Mouse (Mus musculus) bone marrow macrophage, adult 2 months (primary cell): ENCODE measurements at regions not wholly inside any gene's neighbourhood (a gene's known extent, or its start where the extent isn't known, plus 50 kb on each side); places are given as distances from the start of the nearest gene placed in this dataset.

Experiments used
- H3K27ac ChIP-seq: 2 replicates; pipeline ENCODE4 v1.5.1; 2012; ENCODE audit warnings: low read depth, low read length; ENCODE audit not compliant: insufficient read depth
- H3K4me1 ChIP-seq: 2 replicates; pipeline ENCODE4 v1.6.1; 2012; ENCODE audit warnings: low read length; ENCODE audit not compliant: control insufficient read depth, insufficient read depth
- H3K4me3 ChIP-seq: 2 replicates; pipeline ENCODE4 v1.5.1; 2012; ENCODE audit warnings: mild to moderate bottlenecking, low read length, moderate library complexity; ENCODE audit not compliant: insufficient read depth
- CTCF ChIP-seq: IDR thresholded peaks from 2 replicates; pipeline ENCODE4 v1.5.1; 2012; ENCODE audit warnings: low read depth, mild to moderate bottlenecking, low read length, moderate library complexity
- POLR2A ChIP-seq: IDR thresholded peaks from 2 replicates; pipeline ENCODE4 v1.6.1; 2012; ENCODE audit warnings: mild to moderate bottlenecking, low read depth, low read length, borderline replicate concordance

DNA sequence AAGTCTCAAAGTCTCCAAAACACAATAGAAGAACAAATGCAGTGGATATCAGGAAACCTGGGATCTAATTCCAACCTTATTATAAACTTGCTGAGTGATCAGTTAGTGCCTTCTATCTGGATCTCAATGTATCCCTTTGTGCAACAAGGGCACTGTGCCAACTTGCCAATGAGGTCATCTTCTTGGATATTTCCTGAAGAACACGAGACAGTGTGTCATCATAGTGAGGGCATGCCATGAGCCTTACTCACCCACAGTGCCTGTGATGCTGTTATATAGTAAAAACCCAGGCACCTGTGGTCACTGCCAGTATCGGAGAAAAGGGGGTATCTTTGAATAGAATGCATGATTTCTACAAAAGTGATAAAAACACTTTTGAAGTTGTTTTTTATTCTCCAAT is 60.2 kb upstream of the Cd34 start:
- Histone ChIP-seq H3K4me1 (peaks cover 14% of the 10 kb centered on the region), H3K4me3 (no peak overlapping the region), H3K27ac (no peak overlapping the region)
- TF ChIP-seq POLR2A (no peak), CTCF (no peak)

DNA sequence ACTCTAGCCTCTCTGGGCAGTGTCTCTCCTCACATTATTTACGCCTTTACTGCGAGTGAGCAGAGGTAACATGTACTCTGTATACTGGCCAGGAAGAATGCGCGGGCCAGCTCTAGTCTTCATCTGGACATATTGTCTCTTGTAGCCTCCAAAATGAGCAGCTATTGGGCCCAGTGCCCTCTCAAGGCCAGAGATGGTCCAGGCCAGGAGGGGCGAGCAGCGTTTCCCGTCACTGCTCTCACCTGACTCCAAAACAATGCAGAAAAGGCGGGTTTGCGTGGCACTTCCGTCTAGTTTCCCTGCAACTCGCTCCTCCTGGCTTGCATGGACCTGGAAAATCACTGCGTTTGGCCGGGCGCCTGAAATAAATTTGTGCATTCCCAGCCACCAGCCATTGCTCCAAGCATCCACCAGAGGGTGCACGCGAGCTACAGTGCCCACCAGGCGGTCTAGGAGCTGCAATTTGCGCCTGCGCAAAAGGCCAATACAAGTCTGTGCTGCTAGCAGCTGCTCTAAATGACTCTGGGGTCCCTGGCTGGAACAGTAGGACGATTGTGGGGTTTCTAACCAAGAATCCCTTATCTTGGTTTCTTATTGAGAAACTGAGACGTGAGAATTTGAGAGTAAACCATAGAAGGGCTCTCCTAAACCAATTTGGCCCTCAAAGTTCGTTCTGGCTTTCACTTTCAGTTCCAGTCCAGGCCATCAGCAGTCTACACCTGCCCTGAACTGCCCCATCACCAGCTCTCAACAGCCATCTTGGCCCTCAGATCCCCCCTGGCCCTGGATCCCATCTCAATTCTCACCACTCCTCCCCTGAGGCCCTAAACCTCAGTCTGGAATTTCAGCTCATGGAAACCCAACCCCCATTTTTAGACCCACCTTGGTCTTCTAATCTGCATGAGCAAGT is 59.0 kb upstream of the Cd34 start:
- no peak overlapping the region for H3K27ac ChIP-seq
- no peak for TF ChIP-seq POLR2A
- TF ChIP-seq CTCF = peak; percentile 77
- H3K4me3 ChIP-seq = peak overlapping the region; percentile 42
- peaks cover 14% of the 10 kb centered on the region for H3K4me1 ChIP-seq

DNA sequence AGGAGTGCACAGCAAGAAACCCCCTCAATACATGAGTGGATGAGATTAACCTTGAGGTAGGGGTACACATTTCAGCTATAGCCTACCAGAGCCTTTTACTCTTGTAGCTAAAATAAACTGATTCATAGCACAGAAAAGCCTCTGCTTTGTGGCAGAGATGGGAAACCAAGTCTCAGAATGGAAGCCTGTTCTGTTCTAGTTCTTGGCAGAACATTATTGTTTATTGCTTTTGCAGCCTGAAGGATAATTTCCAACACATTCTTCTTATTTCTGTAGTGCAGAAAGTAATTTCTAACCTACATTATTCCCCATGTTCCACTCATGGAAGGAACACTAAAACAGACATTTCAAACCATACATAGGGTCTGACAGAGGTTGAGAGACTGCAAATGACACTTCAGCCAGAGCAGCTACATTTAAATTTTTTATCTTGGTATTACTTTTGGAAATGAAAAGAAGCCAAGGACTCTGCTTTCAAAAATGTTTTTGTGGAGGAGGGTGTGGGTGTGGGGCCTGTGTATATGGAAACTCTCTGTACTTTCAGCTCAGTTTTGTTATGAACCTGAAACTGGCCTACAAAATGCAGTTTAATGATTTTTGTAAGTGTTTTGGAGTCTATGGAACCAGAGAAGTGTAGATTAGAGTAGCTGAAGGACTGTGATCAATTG is 56.9 kb upstream of the Cd34 start:
- Histone ChIP-seq H3K4me1 (peaks cover 14% of the 10 kb centered on the region), H3K4me3 (no peak overlapping the region), H3K27ac (no peak overlapping the region)
- TF ChIP-seq POLR2A = no peak
- TF ChIP-seq CTCF = no peak

DNA sequence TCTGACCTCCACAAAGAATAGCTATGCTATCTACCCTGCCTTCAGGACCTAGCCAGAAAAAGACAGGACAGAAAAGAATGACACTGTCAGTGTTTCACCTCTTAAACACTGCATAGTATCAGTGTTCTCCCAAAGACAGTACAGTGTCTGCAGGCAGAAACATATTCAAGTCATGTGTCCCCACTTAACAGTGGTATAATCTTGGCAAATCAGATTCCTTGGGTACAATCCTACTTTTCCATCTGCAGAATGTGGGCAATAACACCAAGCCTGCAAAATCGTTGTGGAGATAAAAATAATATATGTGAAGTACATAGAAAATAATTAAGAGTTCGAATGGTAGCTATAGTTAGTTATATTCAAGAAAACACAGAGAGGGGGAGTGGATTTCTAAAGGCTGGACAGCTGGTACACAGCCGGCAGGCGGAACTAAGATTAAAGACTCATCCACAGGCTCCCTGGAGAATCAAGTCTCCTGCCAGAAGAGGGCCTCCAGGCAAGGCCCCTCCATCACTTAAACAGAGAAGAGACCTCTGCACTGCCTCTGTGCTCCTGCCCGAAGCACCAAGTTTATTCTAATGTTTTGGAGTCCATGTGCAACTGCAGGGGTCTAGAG is 53.4 kb upstream of the Cd34 start:
- Histone ChIP-seq H3K27ac (no peak overlapping the region), H3K4me3 (no peak overlapping the region), H3K4me1 (no peaks in the 10 kb centered on the region)
- TF ChIP-seq CTCF = no peak
- no peak for TF ChIP-seq POLR2A

DNA sequence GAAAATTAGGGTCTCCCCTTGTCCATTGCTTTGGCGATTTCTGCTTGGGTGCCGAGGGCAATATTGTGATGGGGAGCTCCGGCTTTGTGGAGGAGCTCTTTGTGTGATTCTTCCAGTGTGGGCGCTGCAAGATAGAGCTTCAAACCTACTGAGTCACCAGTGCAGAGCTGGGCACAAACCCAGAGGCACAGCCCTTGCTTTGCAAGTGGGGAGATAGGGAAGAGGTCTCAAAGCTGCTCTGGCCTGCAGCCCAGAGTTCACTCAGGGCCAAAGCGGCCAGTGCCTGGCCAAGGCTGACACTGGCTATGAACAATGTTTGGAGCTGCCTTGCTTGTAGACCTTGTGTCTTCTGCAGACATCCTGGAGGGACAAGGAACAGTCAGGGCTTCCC is 52.9 kb upstream of the Cd34 start:
- no peak for TF ChIP-seq POLR2A
- no peak for TF ChIP-seq CTCF
- H3K4me3 ChIP-seq = no peak overlapping the region
- H3K27ac ChIP-seq = no peak overlapping the region
- H3K4me1 ChIP-seq = no peaks in the 10 kb centered on the region
